Mouse (Mus musculus) myocyte (in vitro differentiated cells): ENCODE measurements at regions not wholly inside any gene's neighbourhood (a gene's known extent, or its start where the extent isn't known, plus 50 kb on each side); places are given as distances from the start of the nearest gene placed in this dataset.

ENCODE experiments used
- H3K27me3 ChIP-seq: one replicate; pipeline ENCODE4 v1.6.1; 2011; ENCODE audit not compliant: control insufficient read depth, insufficient read depth, insufficient read length
- H3K36me3 ChIP-seq: one replicate; pipeline ENCODE4 v1.6.1; 2011; ENCODE audit not compliant: control insufficient read depth, insufficient read depth
- H3K4me2 ChIP-seq: one replicate; pipeline ENCODE4 v1.6.1; 2011; ENCODE audit warnings: low read depth, control low read depth
- H3K4me3 ChIP-seq: one replicate; pipeline ENCODE4 v1.5.1; 2011; ENCODE audit warnings: mild to moderate bottlenecking, control low read depth, moderate library complexity
- H3K79me2 ChIP-seq: one replicate; pipeline ENCODE4 v1.6.1; 2011; ENCODE audit not compliant: control insufficient read depth, insufficient read depth
- H3ac ChIP-seq: one replicate; pipeline ENCODE4 v1.6.1; 2011; ENCODE audit not compliant: control insufficient read depth, insufficient read length
- CEBPB ChIP-seq: IDR thresholded peaks from 2 replicates; pipeline ENCODE4 v1.6.1; 2011; ENCODE audit warnings: mild to moderate bottlenecking, moderate library complexity; ENCODE audit not compliant: poor library complexity, insufficient read depth, severe bottlenecking
- E2F4 ChIP-seq: IDR thresholded peaks from one replicate; pipeline ENCODE4 v1.6.1; 2011; ENCODE audit warnings: mild to moderate bottlenecking, control low read depth, moderate library complexity; ENCODE audit not compliant: insufficient read depth
- MAX ChIP-seq: IDR thresholded peaks from one replicate; pipeline ENCODE4 v1.6.1; 2011; ENCODE audit warnings: low read depth, mild to moderate bottlenecking, control low read depth
- MYOD1 ChIP-seq, 3 experiments: IDR thresholded peaks; one replicate each; pipeline ENCODE4 v1.6.1; 2011; ENCODE audit warnings: control low read depth in 2 of 3, low read depth in 2 of 3, mild to moderate bottlenecking in 2 of 3, moderate library complexity in 1 of 3; ENCODE audit not compliant: insufficient read length in 2 of 3, control insufficient read depth in 1 of 3
- MYOG ChIP-seq, 3 experiments: IDR thresholded peaks; one replicate each; pipeline ENCODE4 v1.6.1; 2011; ENCODE audit warnings: control low read depth in 2 of 3, low read depth in 2 of 3, mild to moderate bottlenecking in 2 of 3; ENCODE audit not compliant: insufficient read length in 2 of 3, control insufficient read depth in 1 of 3, insufficient read depth in 1 of 3
- POLR2A ChIP-seq: IDR thresholded peaks from one replicate; pipeline ENCODE4 v1.6.1; 2011; ENCODE audit warnings: low read depth, mild to moderate bottlenecking, control low read depth, moderate library complexity; ENCODE audit not compliant: insufficient read length
- POLR2AphosphoS2 ChIP-seq: IDR thresholded peaks from one replicate; pipeline ENCODE4 v1.6.1; 2011; ENCODE audit warnings: low read depth, control low read depth; ENCODE audit not compliant: insufficient read length
- REST ChIP-seq: IDR thresholded peaks from one replicate; pipeline ENCODE4 v1.6.1; 2011; ENCODE audit warnings: mild to moderate bottlenecking, control low read depth, moderate library complexity; ENCODE audit not compliant: insufficient read depth, insufficient read length
- SRF ChIP-seq: IDR thresholded peaks from one replicate; pipeline ENCODE4 v1.6.1; 2011; ENCODE audit warnings: low read depth; ENCODE audit not compliant: control insufficient read depth, insufficient read length
- TCF12 ChIP-seq: IDR thresholded peaks from one replicate; pipeline ENCODE4 v1.6.1; 2011; ENCODE audit warnings: mild to moderate bottlenecking, control low read depth; ENCODE audit not compliant: poor library complexity, insufficient read depth, severe bottlenecking
- TCF3 ChIP-seq: IDR thresholded peaks from one replicate; pipeline ENCODE4 v1.6.1; 2011; ENCODE audit warnings: low read depth, control low read depth; ENCODE audit not compliant: insufficient read length
- USF1 ChIP-seq: IDR thresholded peaks from one replicate; pipeline ENCODE4 v1.6.1; 2011; ENCODE audit warnings: low read depth, mild to moderate bottlenecking, control low read depth, moderate library complexity

DNA sequence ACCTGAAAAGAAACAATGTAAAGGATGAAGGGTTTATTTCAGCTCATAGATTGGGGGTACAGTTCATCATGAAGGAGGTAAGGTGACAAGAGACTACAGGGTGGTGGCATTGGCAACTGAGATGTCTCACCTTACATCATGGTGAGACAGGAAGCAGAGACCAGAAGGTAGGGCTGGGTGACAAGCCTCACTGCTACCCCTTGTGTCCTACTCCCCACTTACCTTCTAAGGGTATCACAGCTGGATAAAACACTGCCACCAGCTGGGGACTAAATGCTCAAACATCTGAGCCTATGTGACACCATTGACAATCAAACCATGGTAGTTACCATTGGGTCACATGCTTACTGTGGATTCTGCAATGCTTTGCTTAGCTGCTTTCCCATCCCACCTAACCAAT is 107.0 kb downstream of the Icos start:
- no peak for TF ChIP-seq SRF
- TF ChIP-seq MAX: no peak
- no peak for TF ChIP-seq MYOD1 (IDR thresholded peaks at IDR 0.05; ENCODE audit: control insufficient read depth in 1 of 3, insufficient read length in 2 of 3, low read depth in 2 of 3)
- TF ChIP-seq REST: no peak
- TF ChIP-seq MYOG (IDR thresholded peaks at IDR 0.05; ENCODE audit: control insufficient read depth in 1 of 3, insufficient read depth in 1 of 3, insufficient read length in 2 of 3, low read depth in 2 of 3): no peak
- TF ChIP-seq POLR2A: no peak
- no peak for TF ChIP-seq E2F4
- TF ChIP-seq CEBPB: no peak
- no peak for TF ChIP-seq POLR2AphosphoS2
- TF ChIP-seq TCF12: no peak
- no peak for TF ChIP-seq TCF3
- TF ChIP-seq USF1: no peak
- Histone ChIP-seq H3K27me3 (peaks cover 7% of the 10 kb centered on the region), H3K79me2 (no peaks in the 10 kb centered on the region), H3K36me3 (no peaks in the 10 kb centered on the region), H3K4me3 (no peak overlapping the region), H3K4me2 (no peak overlapping the region), H3ac (no peak overlapping the region)

DNA sequence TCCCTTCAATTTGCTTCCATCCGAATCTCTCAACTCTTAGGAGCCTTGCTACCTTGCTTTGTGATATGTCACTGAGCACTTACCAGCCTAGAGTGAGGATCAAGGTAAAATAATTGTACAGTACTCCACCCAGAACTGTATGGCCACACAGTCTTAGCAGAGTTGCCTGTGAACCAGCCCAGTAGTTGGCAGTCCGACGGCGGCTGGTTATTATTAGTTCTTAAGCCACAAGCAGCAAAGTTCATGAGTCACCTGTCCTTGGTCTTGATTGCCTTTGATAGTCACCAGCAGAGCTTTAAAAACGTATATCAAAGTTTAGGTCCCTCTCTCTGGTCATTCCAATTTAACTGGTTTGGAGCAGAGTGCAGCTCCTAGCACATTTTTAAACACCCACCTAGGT is 109.1 kb downstream of the Icos start:
- TF ChIP-seq POLR2A: no peak
- TF ChIP-seq MAX: no peak
- TF ChIP-seq TCF12: no peak
- TF ChIP-seq MYOG (IDR thresholded peaks at IDR 0.05; ENCODE audit: control insufficient read depth in 1 of 3, insufficient read depth in 1 of 3, insufficient read length in 2 of 3, low read depth in 2 of 3): no peak
- TF ChIP-seq POLR2AphosphoS2: no peak
- TF ChIP-seq REST: no peak
- no peak for TF ChIP-seq TCF3
- no peak for TF ChIP-seq SRF
- TF ChIP-seq E2F4: no peak
- no peak for TF ChIP-seq MYOD1 (IDR thresholded peaks at IDR 0.05; ENCODE audit: control insufficient read depth in 1 of 3, insufficient read length in 2 of 3, low read depth in 2 of 3)
- no peak for TF ChIP-seq USF1
- no peak for TF ChIP-seq CEBPB
- Histone ChIP-seq H3K27me3 (peaks cover 7% of the 10 kb centered on the region), H3K4me3 (no peak overlapping the region), H3K4me2 (no peak overlapping the region), H3ac (no peak overlapping the region), H3K36me3 (no peaks in the 10 kb centered on the region), H3K79me2 (no peaks in the 10 kb centered on the region)

- no peak for TF ChIP-seq MYOD1 (IDR thresholded peaks at IDR 0.05; ENCODE audit: control insufficient read depth in 1 of 3, insufficient read length in 2 of 3, low read depth in 2 of 3)
- no peak for TF ChIP-seq TCF3
- TF ChIP-seq SRF: no peak
- TF ChIP-seq POLR2AphosphoS2: no peak
- TF ChIP-seq E2F4: no peak
- TF ChIP-seq CEBPB: no peak
- no peak for TF ChIP-seq POLR2A
- no peak for TF ChIP-seq TCF12
- Histone ChIP-seq H3K79me2 (no peaks in the 10 kb centered on the region), H3K4me2 (no peak overlapping the region), H3K36me3 (no peaks in the 10 kb centered on the region), H3ac (no peak overlapping the region), H3K4me3 (no peak overlapping the region), H3K27me3 (peaks cover 7% of the 10 kb centered on the region)
Measured at GRCm38 (mm10) chr1:61090801-61091200, 113.1 kb downstream of the Icos start.

- no peak overlapping the region for H3K4me3 ChIP-seq
- H3K79me2 ChIP-seq: no peaks in the 10 kb centered on the region
- H3K27me3 ChIP-seq: no peaks in the 10 kb centered on the region
- TF ChIP-seq CEBPB: no peak
- TF ChIP-seq POLR2AphosphoS2: no peak
- TF ChIP-seq TCF12: no peak
- TF ChIP-seq TCF3: no peak
- no peak for TF ChIP-seq MAX
- no peak for TF ChIP-seq MYOG (IDR thresholded peaks at IDR 0.05; ENCODE audit: control insufficient read depth in 1 of 3, insufficient read depth in 1 of 3, insufficient read length in 2 of 3, low read depth in 2 of 3)
- no peak for TF ChIP-seq SRF
- no peak for TF ChIP-seq REST
- no peak for TF ChIP-seq USF1
- TF ChIP-seq MYOD1 (IDR thresholded peaks at IDR 0.05; ENCODE audit: control insufficient read depth in 1 of 3, insufficient read length in 2 of 3, low read depth in 2 of 3): no peak
- no peak for TF ChIP-seq POLR2A
- TF ChIP-seq E2F4: no peak
- H3K4me2 ChIP-seq: no peak overlapping the region
- no peaks in the 10 kb centered on the region for H3K36me3 ChIP-seq
- H3ac ChIP-seq: no peak overlapping the region
Measured at GRCm38 (mm10) chr1:61095481-61096165, 117.9 kb downstream of the Icos start.

DNA sequence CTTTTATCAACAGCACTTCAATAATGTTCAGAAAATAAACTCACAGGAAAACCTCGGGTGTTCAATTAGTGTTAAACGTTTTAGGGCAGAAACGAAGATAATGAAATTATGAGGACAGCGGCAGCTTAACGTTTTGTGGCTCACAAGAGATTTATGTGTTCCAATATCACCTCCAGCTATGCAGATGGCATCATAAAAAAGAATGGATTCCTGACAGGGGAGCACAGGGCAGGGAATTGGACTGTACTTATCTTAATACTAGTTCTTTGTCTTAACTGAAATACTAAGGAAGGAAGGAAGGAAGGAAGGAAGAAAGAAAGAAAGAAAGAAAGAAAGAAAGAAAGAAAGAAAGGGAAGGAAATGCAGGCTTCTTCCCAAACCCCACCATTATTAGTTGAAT is 121.6 kb downstream of the Icos start:
- TF ChIP-seq REST (no peak), MYOD1 (IDR thresholded peaks at IDR 0.05; ENCODE audit: control insufficient read depth in 1 of 3, insufficient read length in 2 of 3, low read depth in 2 of 3) (no peak), POLR2A (no peak), MAX (no peak), SRF (no peak), POLR2AphosphoS2 (no peak), TCF12 (no peak), MYOG (IDR thresholded peaks at IDR 0.05; ENCODE audit: control insufficient read depth in 1 of 3, insufficient read depth in 1 of 3, insufficient read length in 2 of 3, low read depth in 2 of 3) (no peak), E2F4 (no peak)
- Histone ChIP-seq H3K36me3 (no peaks in the 10 kb centered on the region), H3ac (no peak overlapping the region), H3K79me2 (no peaks in the 10 kb centered on the region), H3K27me3 (peaks cover 6% of the 10 kb centered on the region), H3K4me2 (no peak overlapping the region), H3K4me3 (no peak overlapping the region)
